Mouse (Mus musculus) lung, postnatal 14 days (tissue): ENCODE data around the gene Traip.

ENCODE experiments used
- DNase-seq: peaks from one replicate; pipeline ENCODE4 v3.0.0; 2021

Traip gene

DNA sequence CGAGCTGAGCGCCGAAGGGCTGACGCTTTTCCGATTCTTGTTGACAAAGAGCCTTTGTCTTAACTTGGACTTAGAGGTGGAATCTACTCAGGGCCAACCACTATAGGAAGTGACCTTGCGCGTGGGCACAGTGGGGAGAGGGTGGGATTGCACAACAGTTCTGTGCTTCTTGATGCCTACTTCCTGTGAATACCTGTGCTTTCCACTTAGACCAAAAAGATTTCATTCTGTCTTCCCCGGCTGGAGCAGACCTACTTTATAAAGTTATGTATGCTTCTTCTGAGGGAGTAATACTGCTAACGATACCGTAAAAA lies at the start of gene Traip:
Gene Traip, plus strand, starts transcription at position 215 of the 314 bp plus-strand sequence.
- no peak for DNase-seq

DNA sequence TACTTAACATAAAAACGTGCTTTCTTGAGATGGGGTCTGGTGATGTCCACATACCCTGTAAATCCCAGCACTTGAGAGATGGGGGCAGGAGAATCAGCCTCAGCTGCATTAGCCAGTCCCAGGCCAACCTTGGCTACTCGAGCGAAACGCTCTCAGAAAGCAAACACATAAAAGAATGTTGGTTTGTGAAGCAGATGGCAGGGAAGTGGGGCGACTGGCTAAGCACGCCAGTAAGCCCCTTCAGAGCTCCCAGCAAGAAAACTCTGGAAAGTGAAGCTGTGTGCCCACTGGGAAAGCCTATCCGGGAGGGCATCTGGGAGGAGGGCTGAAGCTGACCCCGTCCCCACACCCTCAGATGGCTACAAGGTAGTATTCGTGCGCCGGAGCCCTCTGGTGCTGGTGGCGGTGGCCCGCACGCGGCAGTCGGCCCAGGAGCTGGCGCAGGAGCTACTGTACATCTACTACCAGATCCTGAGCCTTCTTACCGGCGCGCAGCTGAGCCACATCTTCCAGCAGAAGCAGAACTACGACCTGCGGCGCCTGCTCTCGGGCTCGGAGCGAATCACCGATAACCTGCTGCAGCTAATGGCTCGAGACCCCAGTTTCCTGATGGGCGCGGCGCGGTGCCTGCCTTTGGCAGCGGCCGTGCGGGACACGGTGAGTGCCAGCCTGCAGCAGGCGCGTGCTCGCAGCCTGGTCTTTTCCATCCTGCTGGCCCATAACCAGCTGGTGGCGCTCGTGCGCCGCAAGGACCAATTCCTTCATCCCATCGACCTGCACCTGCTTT lies 48.9 kb upstream of the Traip start:
- DNase-seq, result peak; percentile 55

DNA sequence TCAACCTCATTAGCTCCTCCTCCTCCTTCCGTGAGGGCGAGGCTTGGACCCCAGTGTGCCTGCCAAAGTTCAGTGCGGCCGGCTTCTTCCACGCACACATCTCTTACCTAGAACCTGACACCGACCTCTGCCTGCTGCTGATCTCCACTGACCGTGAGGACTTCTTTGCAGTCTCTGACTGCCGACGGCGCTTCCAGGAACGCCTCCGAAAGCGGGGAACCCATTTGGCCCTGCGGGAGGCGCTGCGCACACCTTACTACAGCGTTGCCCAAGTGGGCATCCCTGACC lies 48.4 kb upstream of the Traip start:
- no peak for DNase-seq

DNA sequence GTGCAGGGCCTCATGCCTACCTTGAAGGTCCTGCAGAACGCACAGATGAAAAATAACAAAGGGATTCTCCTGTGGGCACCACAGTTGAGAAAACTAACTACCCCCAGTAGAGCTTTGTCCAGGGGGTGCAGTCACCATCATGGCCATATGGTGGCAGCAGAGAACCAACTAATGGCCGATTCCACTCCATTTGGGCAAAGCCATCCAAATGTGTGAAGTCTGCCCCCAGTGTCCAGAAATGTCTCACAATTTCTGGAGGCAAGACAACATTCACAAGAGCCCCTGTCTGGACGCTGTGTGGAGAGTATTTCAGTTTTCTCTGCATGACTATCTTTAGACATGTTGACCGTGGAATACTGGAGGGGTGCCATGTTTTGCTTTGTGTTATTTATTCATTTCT lies 45.2 kb upstream of the Traip start:
- peak; percentile 91 for DNase-seq

DNA sequence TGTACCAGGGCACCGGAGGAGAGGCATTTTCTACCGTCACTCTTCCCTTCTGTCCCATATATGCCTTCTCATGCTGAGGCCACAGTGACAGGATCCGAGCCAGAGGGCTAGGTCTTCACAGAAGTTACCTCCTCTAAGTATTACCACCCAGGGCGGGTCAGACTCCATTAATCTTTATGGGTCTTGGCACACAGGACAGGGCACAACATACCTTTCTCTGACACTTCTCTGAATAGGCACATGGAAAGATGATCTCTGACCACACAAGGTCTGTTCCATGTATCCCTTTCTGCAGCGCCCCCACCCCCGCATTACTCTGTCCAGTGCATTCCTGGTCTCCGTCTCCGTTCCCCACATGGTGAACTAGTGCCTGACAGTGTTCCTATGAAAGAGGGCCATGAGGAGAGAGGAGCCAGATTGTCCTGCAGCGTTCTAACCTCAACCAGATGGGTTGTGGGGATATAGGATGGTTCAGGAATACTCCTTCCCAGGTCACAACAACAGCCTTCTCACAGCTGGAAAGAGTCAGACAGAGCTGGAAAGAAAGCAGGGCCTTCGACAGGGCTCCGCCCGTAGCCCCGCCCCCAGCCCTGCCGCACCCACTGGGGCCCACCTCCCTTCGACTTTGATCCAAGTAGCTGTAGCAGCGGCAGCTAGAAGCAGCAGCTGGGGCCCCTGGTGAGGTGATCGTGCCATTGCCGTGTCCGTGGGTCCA lies 43.5 kb upstream of the Traip start, which contains the start of gene Mst1r:
Gene Mst1r, plus strand, starts transcription at position 622 of the 715 bp plus-strand sequence.
- DNase-seq, result peak; percentile 78

GRCm38 (mm10) chr9:107906967-107907800 lies 42.8 kb upstream of the Traip start:
- no peak for DNase-seq

DNA sequence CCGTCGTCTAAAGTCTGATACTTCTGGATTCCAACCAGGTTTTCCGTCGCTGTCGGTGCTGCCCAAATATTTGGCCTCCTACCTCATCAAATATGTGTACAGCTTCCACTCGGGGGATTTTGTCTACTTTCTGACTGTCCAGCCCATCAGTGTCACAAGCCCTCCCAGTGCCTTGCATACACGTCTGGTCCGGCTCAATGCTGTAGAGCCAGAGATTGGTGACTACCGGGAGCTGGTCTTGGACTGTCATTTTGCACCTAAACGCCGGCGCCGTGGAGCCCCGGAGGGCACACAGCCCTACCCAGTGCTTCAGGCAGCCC lies 42.2 kb upstream of the Traip start:
- no peak for DNase-seq

DNA sequence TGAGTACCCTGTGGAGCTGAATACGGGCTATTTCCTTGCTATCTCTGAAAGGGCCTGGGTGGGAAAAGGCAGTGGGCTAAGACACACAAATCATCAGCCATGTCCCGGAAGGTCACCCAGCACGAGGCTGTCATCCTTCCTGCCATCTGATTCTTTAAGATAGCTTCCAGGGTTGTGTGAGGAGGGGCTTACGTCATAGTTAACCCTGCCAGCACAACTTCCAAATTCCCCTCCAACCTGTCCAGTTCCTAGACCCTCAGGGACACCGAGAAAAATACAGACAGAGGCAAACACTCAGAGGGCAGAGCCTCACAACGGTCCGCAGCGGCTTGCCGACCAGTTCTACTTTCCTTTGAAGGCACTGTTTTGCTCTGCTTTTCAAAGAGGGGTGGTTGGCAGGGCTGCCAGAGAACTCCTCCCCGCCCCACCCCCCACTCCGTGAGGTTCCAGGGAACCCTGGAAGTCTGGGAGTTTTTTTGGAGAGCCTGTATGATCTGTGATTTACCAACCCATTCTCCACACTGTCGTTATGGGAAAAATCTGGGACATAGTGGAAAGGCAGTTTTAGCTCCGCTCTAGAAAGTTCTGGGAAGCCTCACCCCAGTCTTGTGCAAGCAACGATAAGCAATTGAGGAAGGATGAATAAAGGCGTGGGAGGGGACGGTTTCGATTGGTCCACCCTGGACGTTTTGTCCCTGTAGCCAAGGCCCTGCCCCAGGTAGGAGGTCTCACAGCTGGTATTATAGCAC lies 41.4 kb upstream of the Traip start:
- peak; percentile 40 for DNase-seq

GRCm38 (mm10) chr9:107910025-107910769 lies 39.7 kb upstream of the Traip start:
- no peak for DNase-seq

GRCm38 (mm10) chr9:107914764-107915420 lies 35.0 kb upstream of the Traip start:
- DNase-seq, result no peak

GRCm38 (mm10) chr9:107917895-107918608 lies 31.9 kb upstream of the Traip start:
- DNase-seq, result no peak

- no peak for DNase-seq
These were observed 31.1 kb upstream of the Traip start for GRCm38 (mm10) chr9:107918884-107919283.

DNA sequence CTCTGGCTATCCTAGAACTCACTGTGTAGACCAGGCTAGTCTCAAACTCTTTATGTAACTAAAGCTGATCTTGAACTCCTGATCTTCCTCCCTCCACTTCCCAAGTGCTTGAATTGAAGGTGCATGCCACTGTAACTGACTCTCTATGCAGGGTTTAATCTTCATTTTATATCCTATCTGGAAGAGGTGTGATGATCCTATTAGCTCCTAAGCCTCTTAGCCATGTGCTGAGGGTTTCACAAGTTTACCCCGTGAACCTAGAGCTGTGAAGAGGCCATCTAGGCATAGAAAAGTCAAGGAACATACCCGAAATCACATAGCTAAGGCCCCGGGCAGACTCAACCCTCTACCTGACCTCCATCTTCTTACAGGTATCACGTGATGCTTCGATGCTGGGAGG lies 30.5 kb upstream of the Traip start:
- no peak for DNase-seq

DNA sequence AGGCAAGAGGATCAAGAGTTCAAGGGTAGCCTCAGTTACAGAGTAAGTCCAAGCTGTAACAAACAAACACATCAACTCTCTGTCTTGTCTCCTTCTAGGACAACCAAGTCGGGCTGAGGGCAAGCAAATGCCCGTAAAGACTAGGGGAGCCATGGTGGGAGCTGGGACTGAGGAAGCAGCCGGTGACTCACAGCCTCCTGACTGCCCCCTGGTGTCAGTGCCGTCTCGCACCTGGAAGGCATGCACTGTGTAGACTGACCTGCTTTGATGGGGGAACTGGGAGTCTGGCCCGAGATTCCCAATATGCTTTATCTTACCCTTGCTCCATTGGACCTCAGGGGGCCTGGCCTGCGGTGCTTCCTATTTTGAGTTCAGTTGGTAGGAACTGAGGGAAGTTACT lies 26.9 kb upstream of the Traip start:
- DNase-seq, result peak; percentile 59

DNA sequence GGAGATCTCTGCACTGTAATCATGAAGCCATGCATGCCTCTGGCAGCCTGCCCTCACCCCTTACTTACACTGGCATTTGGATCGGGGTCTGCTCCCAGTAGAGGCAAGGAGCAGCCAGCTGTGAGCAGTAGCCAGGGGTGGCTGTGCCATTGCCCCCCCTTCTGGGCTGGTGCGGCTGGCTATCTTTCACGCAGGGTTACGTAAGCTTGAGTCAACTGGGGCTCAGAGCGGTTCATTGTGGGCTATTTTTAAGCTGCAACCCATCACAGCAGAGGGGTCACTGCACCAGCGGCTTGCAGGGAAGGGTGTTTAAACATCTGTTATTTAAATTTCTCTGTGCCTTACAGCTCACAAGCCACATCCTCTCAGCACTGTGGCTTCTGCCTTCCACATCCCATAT lies 26.0 kb upstream of the Traip start:
- DNase-seq, result no peak

DNA sequence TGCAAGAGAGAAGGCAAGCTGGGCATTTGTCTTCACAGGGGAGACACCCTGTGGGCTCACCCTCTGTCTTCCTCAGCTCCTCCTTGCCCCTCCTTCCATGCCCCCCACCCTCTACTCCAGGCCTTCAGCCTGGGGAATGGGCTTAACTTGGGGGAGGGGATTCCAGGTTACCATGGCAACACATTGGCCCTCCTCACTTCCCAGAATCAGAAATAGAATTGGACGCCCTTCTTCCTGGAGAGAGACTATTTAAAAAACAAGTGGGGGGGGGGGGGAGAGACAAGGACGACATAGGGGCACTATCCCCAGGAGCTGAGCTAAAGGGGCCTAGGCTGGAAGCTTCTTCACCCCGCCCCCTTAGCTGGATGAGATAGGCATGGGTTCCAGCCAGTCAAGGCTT lies 24.7 kb upstream of the Traip start:
- no peak for DNase-seq

GRCm38 (mm10) chr9:107926920-107927420 lies 23.0 kb upstream of the Traip start:
- no peak for DNase-seq

- DNase-seq, result no peak
These were observed 22.2 kb upstream of the Traip start for GRCm38 (mm10) chr9:107927749-107928148.

GRCm38 (mm10) chr9:107928169-107928568 lies 21.8 kb upstream of the Traip start, which contains the start of gene Actl11:
TSS of gene Actl11 (plus strand) at chr9:107928469.
- no peak for DNase-seq

- no peak for DNase-seq
These were observed 17.7 kb upstream of the Traip start for GRCm38 (mm10) chr9:107932221-107932620.

DNA sequence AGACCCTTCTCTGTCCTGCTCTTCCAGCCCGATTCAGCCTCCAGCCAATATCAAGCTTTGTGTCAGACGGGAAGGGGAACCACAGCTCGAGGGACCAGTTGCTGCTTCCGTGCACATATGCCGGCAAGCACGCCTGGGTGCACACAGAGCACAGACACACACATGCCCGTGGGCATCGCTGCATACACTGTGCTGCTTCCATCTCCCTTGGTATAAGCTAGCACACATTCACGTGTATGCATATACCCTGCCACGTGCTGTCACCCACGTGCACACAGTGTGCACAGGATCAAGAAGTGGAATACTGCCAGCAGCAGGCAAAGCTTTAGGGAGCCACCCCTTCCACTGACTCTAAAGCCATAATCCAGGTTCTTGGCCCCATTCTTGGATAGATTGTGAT lies 15.8 kb upstream of the Traip start:
- no peak for DNase-seq
